Mouse (Mus musculus) MEL (cell line): ENCODE data around the gene Phospho2. TPM values are rescaled to one million over a fixed set of nuclear protein-coding genes. Genes with fewer than 3 reads are reported as not detected.
A peak's percentile ranks its signal among the peaks of the same experiment; 100 is the strongest.

Experiments used
- DNase-seq: peaks from one replicate; pipeline ENCODE4 v3.0.0; 2011; ENCODE audit warnings: low read depth, low spot score
- H3K27ac ChIP-seq: 2 replicates; pipeline ENCODE4 v1.5.1; 2012; ENCODE audit warnings: low read depth, mild to moderate bottlenecking, control low read depth, low read length, moderate library complexity; ENCODE audit not compliant: control insufficient read depth
- H3K27me3 ChIP-seq, 2 experiments: fragments of 150-350 bp in 1 of 2; sonication (generic) in 1 of 2; 2 replicates each; pipeline ENCODE4 v1.6.1; 2012; ENCODE audit warnings: low read length in 2 of 2, mild to moderate bottlenecking in 2 of 2, improper control_type of control experiment in 1 of 2, moderate library complexity in 1 of 2; ENCODE audit not compliant: insufficient read depth in 2 of 2, control insufficient read depth in 1 of 2
- H3K36me3 ChIP-seq, 2 experiments: 2 replicates each; pipeline ENCODE4 v1.6.1; 2012 to 2014; ENCODE audit warnings: low read length in 2 of 2, improper control_type of control experiment in 1 of 2, inconsistent platforms in 1 of 2, mild to moderate bottlenecking in 1 of 2; ENCODE audit not compliant: insufficient read depth in 2 of 2, control insufficient read depth in 1 of 2
- H3K4me1 ChIP-seq, 2 experiments: fragments of 150-350 bp in 1 of 2; sonication (generic) in 1 of 2; 2 replicates each; pipeline ENCODE4 v1.6.1; 2012; ENCODE audit warnings: low read length in 2 of 2, improper control_type of control experiment in 1 of 2, mild to moderate bottlenecking in 1 of 2; ENCODE audit not compliant: insufficient read depth in 2 of 2, control insufficient read depth in 1 of 2
- H3K4me3 ChIP-seq, 2 experiments: fragments of 150-350 bp in 1 of 2; sonication (generic) in 1 of 2; 2 replicates each; pipeline ENCODE4 v1.5.1; 2012; ENCODE audit warnings: low read depth in 2 of 2, low read length in 2 of 2, mild to moderate bottlenecking in 2 of 2, moderate library complexity in 2 of 2, control low read depth in 1 of 2, improper control_type of control experiment in 1 of 2; ENCODE audit not compliant: control insufficient read depth in 1 of 2, insufficient read depth in 1 of 2
- H3K79me2 ChIP-seq: 2 replicates; pipeline ENCODE4 v1.6.1; 2012; ENCODE audit warnings: mild to moderate bottlenecking, low read length, moderate library complexity; ENCODE audit not compliant: control insufficient read depth, poor library complexity, insufficient read depth
- H3K9ac ChIP-seq: 2 replicates; pipeline ENCODE4 v1.6.1; 2012; ENCODE audit warnings: low read depth, mild to moderate bottlenecking, control low read depth, low read length, moderate library complexity; ENCODE audit not compliant: control insufficient read depth, poor library complexity, severe bottlenecking
- H3K9me3 ChIP-seq: fragments of 150-350 bp; sonication (generic); replicated peaks from 2 replicates; pipeline ENCODE4 v1.6.1; 2012; ENCODE audit warnings: mild to moderate bottlenecking, low read length, improper control_type of control experiment, moderate library complexity; ENCODE audit not compliant: insufficient read depth
- CHD1 ChIP-seq: IDR thresholded peaks from 2 replicates; pipeline ENCODE4 v1.6.1; 2012; ENCODE audit warnings: low read depth, mild to moderate bottlenecking, inconsistent platforms, low read length, improper control_type of control experiment
- CHD2 ChIP-seq: IDR thresholded peaks from 2 replicates; pipeline ENCODE4 v1.6.1; 2011; ENCODE audit warnings: low read length, improper control_type of control experiment
- E2F4 ChIP-seq: IDR thresholded peaks from 2 replicates; pipeline ENCODE4 v1.6.1; 2011; ENCODE audit warnings: low read depth, low read length, improper control_type of control experiment, borderline replicate concordance
- ELF1 ChIP-seq: IDR thresholded peaks from 2 replicates; pipeline ENCODE4 v1.6.1; 2014; ENCODE audit warnings: low read depth, mild to moderate bottlenecking, inconsistent platforms, low read length, improper control_type of control experiment, moderate library complexity
- EP300 ChIP-seq, 2 experiments: IDR thresholded peaks; 2 replicates each; pipeline ENCODE4 v1.6.1; 2011; ENCODE audit warnings: improper control_type of control experiment in 2 of 2, low read length in 2 of 2, low read depth in 1 of 2, mild to moderate bottlenecking in 1 of 2
- ETS1 ChIP-seq: IDR thresholded peaks from 2 replicates; pipeline ENCODE4 v1.6.1; 2012; ENCODE audit warnings: low read depth, mild to moderate bottlenecking, inconsistent platforms, low read length, improper control_type of control experiment, moderate library complexity
- GABPA ChIP-seq: IDR thresholded peaks from 2 replicates; pipeline ENCODE4 v1.6.1; 2012; ENCODE audit warnings: low read depth, mild to moderate bottlenecking, inconsistent platforms, low read length, improper control_type of control experiment, moderate library complexity
- HCFC1 ChIP-seq: IDR thresholded peaks from 2 replicates; pipeline ENCODE4 v1.6.1; 2012; ENCODE audit warnings: low read depth, mild to moderate bottlenecking, inconsistent platforms, low read length, improper control_type of control experiment, moderate library complexity
- JUND ChIP-seq: IDR thresholded peaks from 2 replicates; pipeline ENCODE4 v1.6.1; 2011; ENCODE audit warnings: low read depth, mild to moderate bottlenecking, improper control_type of control experiment, low read length
- KAT2A ChIP-seq: conservative IDR thresholded peaks from 2 replicates; pipeline ENCODE4 v1.6.1; 2012; ENCODE audit warnings: low read depth, low read length, improper control_type of control experiment, inconsistent platforms
- MAFK ChIP-seq: IDR thresholded peaks from 2 replicates; pipeline ENCODE4 v1.6.1; 2011; ENCODE audit warnings: low read depth, mild to moderate bottlenecking, low read length, improper control_type of control experiment, borderline replicate concordance
- MAX ChIP-seq: IDR thresholded peaks from 2 replicates; pipeline ENCODE4 v1.6.1; 2011; ENCODE audit warnings: low read length, improper control_type of control experiment
- MAZ ChIP-seq: IDR thresholded peaks from 2 replicates; pipeline ENCODE4 v1.6.1; 2012; ENCODE audit warnings: low read depth, mild to moderate bottlenecking, inconsistent platforms, low read length, improper control_type of control experiment
- MEF2A ChIP-seq: IDR thresholded peaks from 2 replicates; pipeline ENCODE4 v1.6.1; 2014; ENCODE audit warnings: low read depth, mild to moderate bottlenecking, inconsistent platforms, low read length, improper control_type of control experiment; ENCODE audit not compliant: poor library complexity, insufficient replicate concordance, severe bottlenecking; ENCODE audit errors: extremely low read depth
- MYB ChIP-seq: IDR thresholded peaks from 2 replicates; pipeline ENCODE4 v1.6.1; 2011; ENCODE audit warnings: mild to moderate bottlenecking, low read depth, low read length, improper control_type of control experiment
- MYC ChIP-seq: IDR thresholded peaks from 2 replicates; pipeline ENCODE4 v1.6.1; 2011; ENCODE audit warnings: low read depth, mild to moderate bottlenecking, low read length, improper control_type of control experiment, moderate library complexity
- POLR2A ChIP-seq, 2 experiments: IDR thresholded peaks; 2 replicates each; pipeline ENCODE4 v1.6.1; 2011 to 2012; ENCODE audit warnings: low read length in 2 of 2, mild to moderate bottlenecking in 2 of 2, control low read depth in 1 of 2, improper control_type of control experiment in 1 of 2, low read depth in 1 of 2, moderate library complexity in 1 of 2; ENCODE audit not compliant: control insufficient read depth in 1 of 2, insufficient read depth in 1 of 2, poor library complexity in 1 of 2
- POLR2AphosphoS2 ChIP-seq: IDR thresholded peaks from 2 replicates; pipeline ENCODE4 v1.6.1; 2011; ENCODE audit warnings: low read length, improper control_type of control experiment
- POLR2AphosphoS5 ChIP-seq: IDR thresholded peaks from 2 replicates; pipeline ENCODE4 v1.6.1; 2012; ENCODE audit warnings: low read depth, borderline replicate concordance, mild to moderate bottlenecking, inconsistent platforms, low read length, moderate library complexity, mixed read lengths
- RAD21 ChIP-seq: IDR thresholded peaks from 2 replicates; pipeline ENCODE4 v1.6.1; 2011; ENCODE audit warnings: mild to moderate bottlenecking, low read depth, low read length, improper control_type of control experiment
- RCOR1 ChIP-seq: IDR thresholded peaks from 2 replicates; pipeline ENCODE4 v1.6.1; 2012; ENCODE audit warnings: low read depth, mild to moderate bottlenecking, inconsistent platforms, low read length, improper control_type of control experiment
- SIN3A ChIP-seq: IDR thresholded peaks from 2 replicates; pipeline ENCODE4 v1.6.1; 2012; ENCODE audit warnings: low read length, improper control_type of control experiment, inconsistent platforms
- SMC3 ChIP-seq: IDR thresholded peaks from 2 replicates; pipeline ENCODE4 v1.6.1; 2011; ENCODE audit warnings: low read depth, low read length, improper control_type of control experiment
- TAL1 ChIP-seq: IDR thresholded peaks from 2 replicates; pipeline ENCODE4 v1.6.1; 2012; ENCODE audit warnings: mild to moderate bottlenecking, inconsistent platforms, low read length, moderate library complexity, mixed read lengths
- UBTF ChIP-seq: IDR thresholded peaks from 2 replicates; pipeline ENCODE4 v1.6.1; 2012; ENCODE audit warnings: low read depth, mild to moderate bottlenecking, inconsistent platforms, low read length, improper control_type of control experiment, moderate library complexity, borderline replicate concordance; ENCODE audit not compliant: insufficient read depth
- USF1 ChIP-seq: IDR thresholded peaks from 2 replicates; pipeline ENCODE4 v1.6.1; 2014; ENCODE audit warnings: low read depth, mild to moderate bottlenecking, inconsistent platforms, low read length, improper control_type of control experiment, moderate library complexity
- ZC3H11A ChIP-seq: IDR thresholded peaks from 2 replicates; pipeline ENCODE4 v1.6.1; 2012; ENCODE audit warnings: low read depth, mild to moderate bottlenecking, inconsistent platforms, low read length, improper control_type of control experiment
- ZMIZ1 ChIP-seq: IDR thresholded peaks from 2 replicates; pipeline ENCODE4 v1.6.1; 2012; ENCODE audit warnings: low read depth, mild to moderate bottlenecking, inconsistent platforms, low read length, improper control_type of control experiment, moderate library complexity
- ZNF384 ChIP-seq: IDR thresholded peaks from 2 replicates; pipeline ENCODE4 v1.6.1; 2012; ENCODE audit warnings: low read depth, mild to moderate bottlenecking, inconsistent platforms, low read length, improper control_type of control experiment
- polyA plus RNA-seq, 2 experiments: library from polyadenylated mRNA; stranded (reverse) in 1 of 2; unstranded in 1 of 2; fragments of >175 nt in 1 of 2; fragments of >200 nt in 1 of 2; gene quantifications; 2 replicates each; pipeline versions ENCODE4 v1.2.1 to v1.2.4; 2012; ENCODE audit warnings: low replicate concordance in 2 of 2, low read depth in 1 of 2; ENCODE audit not compliant: insufficient read length in 2 of 2, insufficient read depth in 1 of 2, missing spikeins in 1 of 2
- total RNA-seq: library from RNA; depleted of rRNA; stranded (reverse); fragments of 300-350 nt; gene quantifications from 2 replicates; pipeline ENCODE4 v1.2.3, GENCODE M21; 2012

Gene Phospho2
- total and polyA plus RNA-seq, 3 experiments, result 11.8 to 13.2 TPM; not detected in 1

- TF ChIP-seq SMC3, result peak; percentile 44
- 0 out of 2 replicates have a peak, but pooled peaks have one; percentile 22 for TF ChIP-seq MAZ
- TF ChIP-seq ZMIZ1, result no peak
- TF ChIP-seq EP300 (IDR thresholded peaks at IDR 0.05; ENCODE audit: low read depth in 1 of 2, low read length in 2 of 2), result no peak
- TF ChIP-seq RCOR1, result no peak
- 0 out of 2 replicates have a peak, but pooled peaks have one; percentile 13 for TF ChIP-seq MEF2A
These were observed 10.6 kb upstream of the Phospho2 start (continued) for GRCm38 (mm10) chr2:69778836-69779177.

DNA sequence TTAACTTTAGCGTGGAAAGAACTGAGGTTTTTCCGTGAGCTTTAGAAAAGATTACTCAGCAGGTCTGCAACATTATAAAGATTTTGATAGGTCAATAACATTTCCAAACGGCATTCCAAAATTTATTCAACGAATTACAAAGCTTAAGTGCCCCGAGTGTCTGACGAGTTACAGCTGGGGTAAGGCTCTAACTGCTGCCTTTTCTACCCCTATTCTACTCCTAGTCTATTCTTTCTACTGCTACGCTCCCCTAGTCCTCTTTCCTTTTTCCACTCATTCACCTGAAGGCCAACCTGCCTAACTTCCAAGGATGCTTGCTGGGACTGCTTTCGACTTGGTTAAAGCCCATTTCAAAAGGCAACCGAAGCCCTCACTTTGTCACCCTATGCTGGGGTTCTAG, 449 bp upstream of the Phospho2 start:
- Histone ChIP-seq H3K36me3 (peaks cover 4 to 7% of the 10 kb centered on the region in 2 experiments; a peak in 2 of 4 replicates), H3K79me2 (0 out of 2 replicates have a peak, but pooled peaks cover 3% of the 10 kb centered on the region), H3K27me3 (no peaks in the 10 kb centered on the region), H3K9me3 (no peaks in the 10 kb centered on the region), H3K4me1 (peaks cover 3 to 6% of the 10 kb centered on the region in 2 experiments; a peak in 3 of 4 replicates), H3K27ac (no peak overlapping the region), H3K4me3 (peak overlapping the region; percentile 75 to 83), H3K9ac (peak overlapping the region; percentile 55)
- DNase-seq, result no peak
- TF ChIP-seq CHD1 (no peak), POLR2A (IDR thresholded peaks at IDR 0.05; ENCODE audit: control insufficient read depth in 1 of 2, insufficient read depth in 1 of 2, low read depth in 1 of 2, low read length in 2 of 2, poor library complexity in 1 of 2) (no peak), RAD21 (no peak), POLR2AphosphoS2 (no peak), HCFC1 (no peak), ETS1 (no peak), TAL1 (no peak), CHD2 (no peak), ZNF384 (no peak), MAFK (no peak), ELF1 (no peak), UBTF (no peak), MYC (no peak), MAX (no peak)

DNA sequence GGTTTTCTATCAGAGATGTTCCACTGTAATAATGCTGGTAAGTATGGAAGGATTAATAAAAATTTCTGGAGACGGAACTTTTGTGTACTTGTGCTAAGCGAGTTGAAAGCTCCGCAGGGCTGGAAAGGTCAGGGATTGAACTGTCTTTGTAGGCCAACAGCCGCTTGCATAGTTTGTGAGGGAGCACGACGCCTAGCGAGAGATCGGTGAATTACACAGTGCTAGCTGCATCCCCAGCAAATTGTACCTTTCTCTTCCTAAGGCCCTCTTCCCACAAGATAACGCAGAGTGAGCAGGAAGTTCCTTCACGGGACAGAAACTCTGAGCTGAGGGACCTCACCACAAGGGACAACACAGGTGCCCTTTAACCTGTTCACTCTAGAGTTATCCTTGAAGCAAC, 862 bp downstream of the Phospho2 start:
- Histone ChIP-seq H3K36me3 (peaks cover 7% of the 10 kb centered on the region in 2 experiments; a peak in 3 of 4 replicates), H3K4me1 (peaks cover 3 to 6% of the 10 kb centered on the region in 2 experiments; a peak in 3 of 4 replicates), H3K79me2 (0 out of 2 replicates have a peak, but pooled peaks cover 3% of the 10 kb centered on the region), H3K4me3 (peak overlapping the region; percentile 76 to 83), H3K27ac (peak overlapping the region; percentile 54), H3K27me3 (no peaks in the 10 kb centered on the region), H3K9ac (peak overlapping the region; percentile 78), H3K9me3 (no peaks in the 10 kb centered on the region)
- peak; percentile 97 for DNase-seq
- TF ChIP-seq POLR2AphosphoS5 (no peak), ZC3H11A (no peak), ETS1 (0 out of 2 replicates have a peak, but pooled peaks have one; percentile 1), CHD2 (no peak), SMC3 (peak; percentile 57), E2F4 (no peak), KAT2A (no peak), GABPA (no peak), HCFC1 (peak; percentile 47; the same call in 1 of the 2 replicates), POLR2AphosphoS2 (no peak), JUND (no peak), MAFK (no peak), MYB (no peak), SIN3A (peak; percentile 77), MYC (no peak), POLR2A (IDR thresholded peaks at IDR 0.05; ENCODE audit: control insufficient read depth in 1 of 2, insufficient read depth in 1 of 2, low read depth in 1 of 2, low read length in 2 of 2, poor library complexity in 1 of 2) (no peak; a peak in 1 of 4 replicates), ZNF384 (no peak), USF1 (no peak), MAZ (no peak)
